Mouse (Mus musculus) kidney, adult 2 months (tissue): ENCODE results near the gene Ptgs2. TPM values are rescaled to one million over a fixed set of nuclear protein-coding genes. Genes with fewer than 3 reads are reported as not detected.

ENCODE experiments used
- DNase-seq: peaks from one replicate; pipeline ENCODE4 v3.0.0; 2021
- H3K27ac ChIP-seq: fragments of 200-500 bp; 2 replicates; pipeline ENCODE4 v1.5.1; 2012; ENCODE audit warnings: low read depth, low read length, control low read depth, inconsistent platforms; ENCODE audit not compliant: insufficient read depth
- H3K27me3 ChIP-seq: fragments of 200-500 bp; replicated peaks from 2 replicates; pipeline ENCODE4 v1.6.1; 2012; ENCODE audit warnings: mild to moderate bottlenecking, moderate library complexity, low read length, inconsistent platforms; ENCODE audit not compliant: control insufficient read depth, insufficient read depth
- H3K36me3 ChIP-seq: fragments of 200-500 bp; 2 replicates; pipeline ENCODE4 v1.6.1; 2012; ENCODE audit warnings: mild to moderate bottlenecking, moderate library complexity, low read length, inconsistent platforms; ENCODE audit not compliant: control insufficient read depth, insufficient read depth
- H3K4me1 ChIP-seq: fragments of 200-500 bp; 2 replicates; pipeline ENCODE4 v1.6.1; 2011; ENCODE audit warnings: low read length; ENCODE audit not compliant: control insufficient read depth, insufficient read depth
- H3K4me3 ChIP-seq: fragments of 200-500 bp; 2 replicates; pipeline ENCODE4 v1.5.1; 2011; ENCODE audit warnings: mild to moderate bottlenecking, low read depth, low read length, control low read depth; ENCODE audit not compliant: insufficient read depth
- CTCF ChIP-seq: fragments of 200-500 bp; conservative IDR thresholded peaks from 2 replicates; pipeline ENCODE4 v1.5.1; 2011; ENCODE audit warnings: low read depth, mild to moderate bottlenecking, control low read depth, low read length, moderate library complexity, mixed read lengths; ENCODE audit not compliant: insufficient read depth, insufficient read length
- POLR2A ChIP-seq: fragments of 200-500 bp; IDR thresholded peaks from one replicate; pipeline ENCODE4 v1.6.1; 2011; ENCODE audit warnings: low read depth, low read length, control low read depth
- WGBS: fragments of 180-500 bp; shearing (Covaris S2); methylation state at CpG from one replicate; pipeline ENCODE4 v1.1.7; 2018; 5-methylcytosine and 5-hydroxymethylcytosine counted together
- polyA plus RNA-seq: library from polyadenylated mRNA; depleted of rRNA; stranded (reverse); fragments of >200 nt; gene quantifications from 2 replicates; pipeline ENCODE4 v1.2.3, GENCODE M21; 2012; rRNA removed

Gene Ptgs2
- 0.29 and 0.33 TPM in 2 replicates for polyA plus RNA-seq

DNA sequence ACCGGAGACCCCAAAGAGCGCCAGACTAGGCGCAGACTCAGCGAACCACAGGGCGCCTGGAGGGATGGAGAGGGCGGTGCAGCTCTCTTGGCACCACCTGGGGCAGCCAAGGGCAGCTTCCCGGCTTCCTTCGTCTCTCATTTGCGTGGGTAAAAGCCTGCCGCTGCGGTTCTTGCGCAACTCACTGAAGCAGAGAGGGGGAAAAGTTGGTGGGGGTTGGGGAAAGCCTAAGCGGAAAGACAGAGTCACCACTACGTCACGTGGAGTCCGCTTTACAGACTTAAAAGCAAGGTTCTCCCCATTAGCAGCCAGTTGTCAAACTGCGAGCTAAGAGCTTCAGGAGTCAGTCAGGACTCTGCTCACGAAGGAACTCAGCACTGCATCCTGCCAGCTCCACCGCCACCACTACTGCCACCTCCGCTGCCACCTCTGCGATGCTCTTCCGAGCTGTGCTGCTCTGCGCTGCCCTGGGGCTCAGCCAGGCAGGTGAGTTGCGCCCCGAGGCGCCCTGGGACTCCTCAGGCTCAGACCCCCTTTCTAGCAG is at the start of gene Ptgs2:
Gene Ptgs2, plus strand, starts transcription at position 242 of the 544 bp plus-strand sequence.
- H3K27me3 ChIP-seq: no peaks in the 10 kb centered on the region
- H3K4me3 ChIP-seq: peak within 1 kb of the TSS; percentile 48
- no peaks in the 10 kb centered on the region for H3K4me1 ChIP-seq
- H3K27ac ChIP-seq: no peak within 1 kb of the TSS
- no peaks in the 10 kb centered on the region for H3K36me3 ChIP-seq
- DNase-seq: peak; percentile 35
- 2% methylated on average over 26 of the region's 26 CpGs for WGBS
- TF ChIP-seq CTCF (no peak), POLR2A (no peak)

GRCm38 (mm10) chr1:150050256-150050655 is 49.6 kb upstream of the Ptgs2 start:
- H3K27me3 ChIP-seq: no peaks in the 10 kb centered on the region
- WGBS: 98% methylated on average over 1 of the region's 1 CpGs
- H3K4me1 ChIP-seq: no peaks in the 10 kb centered on the region
- TF ChIP-seq CTCF: no peak
- no peak for TF ChIP-seq POLR2A
- DNase-seq: no peak
- no peaks in the 10 kb centered on the region for H3K36me3 ChIP-seq
- H3K4me3 ChIP-seq: no peak overlapping the region
- no peak overlapping the region for H3K27ac ChIP-seq

DNA sequence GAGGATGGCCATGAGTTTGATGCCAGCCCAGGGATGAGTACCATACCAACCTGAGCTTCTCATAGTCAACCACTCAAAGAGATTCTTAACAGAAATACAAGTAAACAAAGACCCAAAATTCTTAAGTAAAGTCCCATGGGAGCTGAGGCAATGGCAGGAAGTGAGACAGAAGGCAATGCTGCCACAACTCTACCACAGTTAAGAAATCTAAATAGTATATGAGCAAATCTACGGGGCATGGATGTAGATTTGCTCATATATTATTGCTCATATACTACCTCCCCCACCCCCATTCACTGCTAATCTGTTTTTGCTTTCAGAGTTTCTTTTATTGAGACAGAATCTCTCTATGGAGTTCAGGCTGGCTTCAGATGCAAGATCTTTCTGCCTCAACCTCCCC is 34.1 kb upstream of the Ptgs2 start:
- WGBS: 79% methylated on average over 1 of the region's 1 CpGs
- no peak for TF ChIP-seq CTCF
- no peak for TF ChIP-seq POLR2A
- no peak overlapping the region for H3K4me3 ChIP-seq
- H3K27me3 ChIP-seq: no peaks in the 10 kb centered on the region
- no peak for DNase-seq
- no peak overlapping the region for H3K27ac ChIP-seq
- no peaks in the 10 kb centered on the region for H3K4me1 ChIP-seq
- H3K36me3 ChIP-seq: no peaks in the 10 kb centered on the region

DNA sequence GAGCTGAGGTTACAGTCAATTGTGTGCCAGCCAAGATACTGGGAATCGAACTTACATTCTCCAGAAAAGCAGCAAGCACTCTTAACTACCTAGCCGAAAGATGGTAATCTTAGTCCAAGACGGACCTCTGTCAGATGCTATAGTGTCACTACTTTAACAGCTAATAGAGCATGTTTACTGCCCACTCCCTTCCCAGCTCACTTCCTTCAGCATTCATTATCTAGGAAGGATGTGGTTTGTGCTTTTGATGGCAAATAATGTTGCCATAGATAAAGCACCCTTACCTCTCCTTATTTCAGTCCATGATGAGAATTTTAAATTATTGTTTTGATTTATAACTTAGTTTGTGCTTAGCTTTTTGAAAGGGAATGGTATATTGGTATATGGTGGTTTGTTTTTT is 27.0 kb upstream of the Ptgs2 start:
- Histone ChIP-seq H3K4me1 (no peaks in the 10 kb centered on the region), H3K4me3 (no peak overlapping the region), H3K36me3 (no peaks in the 10 kb centered on the region), H3K27ac (no peak overlapping the region), H3K27me3 (no peaks in the 10 kb centered on the region)
- TF ChIP-seq CTCF (no peak), POLR2A (no peak)
- DNase-seq: no peak
- WGBS: 78% methylated on average over 3 of the region's 3 CpGs

- no peak for DNase-seq
- WGBS: 74% methylated on average over 1 of the region's 1 CpGs
- H3K4me3 ChIP-seq: no peak overlapping the region
- TF ChIP-seq CTCF (no peak), POLR2A (no peak)
- no peak overlapping the region for H3K27ac ChIP-seq
- no peaks in the 10 kb centered on the region for H3K4me1 ChIP-seq
- H3K27me3 ChIP-seq: no peaks in the 10 kb centered on the region
- no peaks in the 10 kb centered on the region for H3K36me3 ChIP-seq
These were observed 25.2 kb upstream of the Ptgs2 start for GRCm38 (mm10) chr1:150074609-150075008.

DNA sequence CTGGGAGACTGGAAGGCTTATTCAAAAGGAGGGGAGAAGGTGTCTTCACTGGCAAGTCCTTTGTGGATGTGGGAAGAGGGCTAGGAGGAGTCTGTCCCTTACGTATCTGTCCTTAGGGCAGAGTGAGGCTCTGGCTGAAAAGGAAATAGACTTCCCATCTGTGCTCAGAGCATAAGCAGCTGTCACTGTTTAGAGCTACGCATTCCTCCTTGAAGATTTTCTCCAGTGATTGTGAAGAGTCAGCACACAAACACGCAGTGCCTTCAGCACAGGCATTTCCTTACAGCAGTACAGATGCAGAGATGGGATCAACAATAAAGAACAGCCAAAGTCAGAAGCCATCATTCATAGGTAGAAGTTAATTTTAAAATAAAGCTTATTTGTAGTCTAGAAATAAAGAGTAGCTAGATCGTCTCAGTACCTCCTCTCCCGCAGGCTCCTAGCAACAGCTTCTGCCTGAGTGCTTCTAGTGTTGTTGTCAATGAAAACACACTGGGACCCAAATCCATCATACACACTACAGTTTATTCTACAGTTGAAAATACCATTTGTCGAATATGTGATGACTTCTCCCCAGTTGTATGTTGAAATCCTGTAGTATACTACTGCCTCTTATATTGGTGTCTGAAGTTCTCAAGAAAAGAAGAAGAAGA is 10.7 kb upstream of the Ptgs2 start:
- Histone ChIP-seq H3K36me3 (no peaks in the 10 kb centered on the region), H3K27ac (no peak overlapping the region), H3K4me1 (no peaks in the 10 kb centered on the region), H3K4me3 (no peak overlapping the region), H3K27me3 (no peaks in the 10 kb centered on the region)
- WGBS: 72% methylated on average over 6 of the region's 6 CpGs
- TF ChIP-seq CTCF (no peak), POLR2A (no peak)
- DNase-seq: no peak

DNA sequence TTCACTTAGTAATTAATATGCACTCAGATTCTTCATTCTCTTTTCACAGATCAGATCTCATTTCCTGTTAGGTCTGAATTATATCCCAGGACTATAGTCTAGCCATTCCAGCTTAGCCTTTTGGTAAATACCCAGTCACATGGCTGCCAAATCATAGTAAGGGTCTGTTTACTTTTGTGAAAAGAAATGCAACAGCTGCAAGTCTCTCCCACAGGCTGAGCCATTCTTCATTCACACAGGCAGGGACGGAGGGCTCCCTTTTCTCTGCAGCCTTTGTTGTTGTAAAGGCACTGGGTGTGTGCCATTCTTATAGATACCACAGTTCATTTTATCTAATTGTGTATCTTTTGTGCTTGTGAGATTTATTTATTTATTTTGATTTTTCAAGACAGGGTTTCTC is 9.6 kb upstream of the Ptgs2 start:
- Histone ChIP-seq H3K27ac (no peak overlapping the region), H3K36me3 (no peaks in the 10 kb centered on the region), H3K27me3 (no peaks in the 10 kb centered on the region), H3K4me1 (no peaks in the 10 kb centered on the region), H3K4me3 (no peak overlapping the region)
- no peak for DNase-seq
- 75% methylated on average over 1 of the region's 1 CpGs for WGBS
- TF ChIP-seq CTCF (no peak), POLR2A (no peak)
